Mouse (Mus musculus) limb, embryonic 10.5 days (tissue): ENCODE results near the gene Rasa4. TPM values are rescaled to one million over a fixed set of nuclear protein-coding genes. Genes with fewer than 3 reads are reported as not detected.
"Not testable (repeated sequence)": the region's sequence is repeated elsewhere in the genome, so short reads cannot be mapped to it uniquely, and the experiment has no call there.

Experiments
- DNase-seq: peaks from one replicate; pipeline ENCODE4 v3.0.0-alpha.2; 2017; ENCODE audit warnings: low spot score
- H3K27ac ChIP-seq: fragments of 300-500 bp; sonication (generic); 2 replicates; pipeline ENCODE4 v1.5.1; 2016; ENCODE audit warnings: mild to moderate bottlenecking
- H3K27me3 ChIP-seq: fragments of 300-500 bp; sonication (generic); 2 replicates; pipeline ENCODE4 v1.6.1; 2016; ENCODE audit warnings: low read depth, mild to moderate bottlenecking; ENCODE audit not compliant: poor library complexity, severe bottlenecking
- H3K36me3 ChIP-seq: fragments of 300-500 bp; sonication (generic); 2 replicates; pipeline ENCODE4 v1.6.1; 2016; ENCODE audit warnings: mild to moderate bottlenecking, moderate library complexity
- H3K4me1 ChIP-seq: fragments of 300-500 bp; sonication (generic); 2 replicates; pipeline ENCODE4 v1.6.1; 2016
- H3K4me3 ChIP-seq: fragments of 300-500 bp; sonication (generic); 2 replicates; pipeline ENCODE4 v1.5.1; 2016; ENCODE audit warnings: mild to moderate bottlenecking, moderate library complexity
- H3K9me3 ChIP-seq: fragments of 300-500 bp; sonication (generic); replicated peaks from 2 replicates; pipeline ENCODE4 v1.6.1; 2016; ENCODE audit warnings: mild to moderate bottlenecking
- WGBS: fragments of 180-500 bp; shearing (Covaris S2); methylation state at CpG from one replicate; pipeline ENCODE4 v1.1.7; 2016; 5-methylcytosine and 5-hydroxymethylcytosine counted together
- polyA plus RNA-seq: library from polyadenylated mRNA; unstranded; fragments of >200 nt; fragmentation: Nextera tagmentation; extraction: Ambion mirVana; gene quantifications from 2 replicates; pipeline ENCODE4 v1.2.1, GENCODE M21; 2016

Gene Rasa4
- polyA plus RNA-seq, 1 experiment from 2014 or later, result 2.4 TPM

DNA sequence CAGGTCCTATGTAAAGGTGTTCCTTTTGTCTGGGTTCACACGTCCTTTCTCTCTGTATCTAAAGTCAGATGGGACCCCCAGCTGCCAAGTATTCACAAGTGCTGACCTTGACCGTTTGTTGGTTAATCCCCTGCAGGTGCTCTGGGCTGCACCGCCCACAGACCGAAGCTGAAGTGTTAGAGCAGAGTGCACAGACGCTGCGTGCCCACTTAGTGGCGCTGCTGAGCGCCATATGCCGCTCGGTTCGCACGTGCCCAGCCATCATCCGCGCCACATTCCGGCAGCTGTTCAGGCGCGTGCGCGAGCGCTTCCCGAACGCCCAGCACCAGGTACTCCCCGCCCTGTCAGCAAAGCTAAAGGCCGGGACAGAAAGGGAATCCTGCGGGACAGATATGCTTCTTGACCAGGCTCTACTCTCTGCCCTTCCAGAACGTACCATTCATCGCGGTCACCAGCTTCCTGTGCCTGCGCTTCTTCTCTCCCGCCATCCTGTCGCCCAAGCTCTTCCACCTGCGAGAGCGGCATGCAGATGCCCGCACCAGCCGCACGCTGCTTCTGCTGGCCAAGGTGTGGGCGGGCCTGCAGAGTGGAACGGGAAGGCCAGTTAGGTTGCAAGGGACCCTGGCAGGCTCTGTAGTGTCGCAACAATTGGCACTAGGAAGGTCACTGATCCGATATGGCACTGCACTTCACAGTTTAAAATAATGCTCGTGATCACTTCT is 18.5 kb downstream of the Rasa4 start:
- Histone ChIP-seq H3K9me3 (no peaks in the 10 kb centered on the region), H3K4me1 (peaks cover 15% of the 10 kb centered on the region), H3K36me3 (no peaks in the 10 kb centered on the region), H3K27ac (no peak overlapping the region), H3K4me3 (peak overlapping the region; percentile 42), H3K27me3 (peaks cover 35% of the 10 kb centered on the region)
- WGBS, result 8% methylated on average over 41 of the region's 41 CpGs
- peak; percentile 82 for DNase-seq

DNA sequence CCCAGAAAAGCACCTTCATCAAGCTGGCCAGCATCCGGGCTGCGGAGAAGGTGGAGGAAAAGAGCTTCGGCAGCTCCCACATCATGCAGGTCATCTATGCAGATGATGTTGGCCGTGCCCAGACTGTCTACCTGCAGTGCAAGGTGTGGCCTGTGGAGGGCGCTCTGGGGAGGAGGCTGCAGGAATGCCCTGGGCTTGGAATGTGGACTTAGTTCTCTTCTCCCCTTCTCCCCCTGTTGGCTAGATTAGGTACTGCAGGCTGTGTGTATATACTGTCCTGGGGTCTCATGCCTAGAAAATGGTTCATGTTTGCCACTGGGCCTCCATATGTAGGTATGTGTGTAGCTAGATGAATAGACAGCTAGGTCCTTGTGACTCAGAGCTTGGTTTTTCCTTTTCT is 20.8 kb downstream of the Rasa4 start:
- peaks cover 15% of the 10 kb centered on the region for H3K4me1 ChIP-seq
- H3K4me3 ChIP-seq, result no peak overlapping the region
- DNase-seq, result no peak
- 85% methylated on average over 5 of the region's 5 CpGs for WGBS
- no peak overlapping the region for H3K27ac ChIP-seq
- peaks cover 35% of the 10 kb centered on the region for H3K27me3 ChIP-seq
- no peaks in the 10 kb centered on the region for H3K9me3 ChIP-seq
- H3K36me3 ChIP-seq, result no peaks in the 10 kb centered on the region

DNA sequence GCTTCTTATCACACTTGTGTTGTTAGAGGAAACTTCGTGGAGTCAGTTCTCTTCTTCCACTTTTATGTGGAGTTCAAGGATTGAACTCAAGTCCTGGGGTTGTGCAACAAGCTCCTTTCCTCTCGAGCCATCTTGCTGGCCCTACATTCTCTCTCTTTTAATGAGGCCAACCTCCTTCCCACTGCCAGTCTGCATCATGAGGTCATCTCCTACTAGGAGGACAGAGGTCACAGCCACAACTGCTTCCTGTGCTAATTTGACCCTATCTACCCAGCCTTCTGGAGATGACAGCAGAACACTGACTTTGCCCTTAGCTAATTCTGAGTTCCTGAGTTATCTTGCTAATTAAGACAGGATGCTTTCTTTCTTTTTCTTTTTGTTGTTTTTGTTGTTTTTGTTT is 24.8 kb downstream of the Rasa4 start:
- no peak overlapping the region for H3K4me3 ChIP-seq
- WGBS, result 60% methylated on average over 2 of the region's 2 CpGs
- DNase-seq, result no peak

DNA sequence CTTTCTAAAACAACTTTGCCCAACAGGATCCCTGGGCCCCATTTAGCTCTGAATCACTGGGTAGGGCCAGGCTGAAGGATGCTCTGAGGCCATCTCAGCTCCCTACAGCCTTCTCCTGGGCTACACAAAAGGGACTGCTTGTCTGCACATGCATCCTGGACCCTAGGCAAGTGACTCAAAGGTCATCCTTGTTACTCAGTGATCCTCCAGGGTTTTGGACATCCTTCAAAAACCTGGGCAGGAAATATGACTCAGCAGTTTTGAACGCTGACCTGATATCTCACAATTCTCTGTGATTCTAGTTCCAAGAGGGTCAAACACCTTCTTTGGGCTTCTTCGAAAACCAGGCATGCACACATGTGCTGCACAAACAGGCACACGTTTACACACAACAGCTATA is 25.3 kb downstream of the Rasa4 start:
- Histone ChIP-seq H3K9me3 (no peaks in the 10 kb centered on the region), H3K27ac (no peak overlapping the region), H3K4me3 (no peak overlapping the region), H3K27me3 (peaks cover 5% of the 10 kb centered on the region; the same call in 1 of the 2 replicates), H3K4me1 (no peaks in the 10 kb centered on the region; the same call in 1 of the 2 replicates), H3K36me3 (0 out of 2 replicates have a peak, but pooled peaks cover under 1% of the 10 kb centered on the region)
- 87% methylated on average over 3 of the region's 3 CpGs for whole genome bisulfite sequencing
- no peak for DNase-seq

More for the DNA sequence above, 24.8 kb downstream of the Rasa4 start:
- H3K27ac ChIP-seq, result no peak overlapping the region
- H3K9me3 ChIP-seq, result no peaks in the 10 kb centered on the region
- H3K36me3 ChIP-seq, result no peaks in the 10 kb centered on the region
- no peaks in the 10 kb centered on the region; the same call in 1 of the 2 replicates for H3K4me1 ChIP-seq
- peaks cover 11% of the 10 kb centered on the region for H3K27me3 ChIP-seq

DNA sequence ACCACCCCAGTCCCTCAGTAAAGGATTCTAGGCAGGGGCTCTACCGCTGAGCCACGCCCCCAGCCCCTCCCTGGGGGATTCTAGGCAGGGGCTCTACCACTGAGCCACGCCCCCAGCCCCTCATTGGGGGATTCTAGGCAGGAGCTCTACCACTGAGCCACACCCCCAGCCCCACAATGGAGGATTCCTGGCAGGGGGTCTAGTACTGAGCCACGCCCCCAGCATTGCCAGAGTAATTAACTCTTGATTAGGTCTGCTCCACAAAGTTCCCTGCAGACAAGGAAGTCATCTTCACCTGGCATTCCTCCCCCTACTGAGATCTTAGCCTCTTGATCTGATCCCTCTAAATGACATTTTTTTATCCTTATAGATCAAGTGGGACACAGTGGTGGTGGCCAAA is 29.8 kb downstream of the Rasa4 start:
- H3K4me3 ChIP-seq, H3K9me3 ChIP-seq, H3K36me3 ChIP-seq, DNase-seq, H3K27me3 ChIP-seq, H3K27ac ChIP-seq: not testable (repeated sequence)
- peaks cover 23% of the 10 kb centered on the region for H3K4me1 ChIP-seq
- 44% methylated on average over 4 of the region's 4 CpGs for WGBS

DNA sequence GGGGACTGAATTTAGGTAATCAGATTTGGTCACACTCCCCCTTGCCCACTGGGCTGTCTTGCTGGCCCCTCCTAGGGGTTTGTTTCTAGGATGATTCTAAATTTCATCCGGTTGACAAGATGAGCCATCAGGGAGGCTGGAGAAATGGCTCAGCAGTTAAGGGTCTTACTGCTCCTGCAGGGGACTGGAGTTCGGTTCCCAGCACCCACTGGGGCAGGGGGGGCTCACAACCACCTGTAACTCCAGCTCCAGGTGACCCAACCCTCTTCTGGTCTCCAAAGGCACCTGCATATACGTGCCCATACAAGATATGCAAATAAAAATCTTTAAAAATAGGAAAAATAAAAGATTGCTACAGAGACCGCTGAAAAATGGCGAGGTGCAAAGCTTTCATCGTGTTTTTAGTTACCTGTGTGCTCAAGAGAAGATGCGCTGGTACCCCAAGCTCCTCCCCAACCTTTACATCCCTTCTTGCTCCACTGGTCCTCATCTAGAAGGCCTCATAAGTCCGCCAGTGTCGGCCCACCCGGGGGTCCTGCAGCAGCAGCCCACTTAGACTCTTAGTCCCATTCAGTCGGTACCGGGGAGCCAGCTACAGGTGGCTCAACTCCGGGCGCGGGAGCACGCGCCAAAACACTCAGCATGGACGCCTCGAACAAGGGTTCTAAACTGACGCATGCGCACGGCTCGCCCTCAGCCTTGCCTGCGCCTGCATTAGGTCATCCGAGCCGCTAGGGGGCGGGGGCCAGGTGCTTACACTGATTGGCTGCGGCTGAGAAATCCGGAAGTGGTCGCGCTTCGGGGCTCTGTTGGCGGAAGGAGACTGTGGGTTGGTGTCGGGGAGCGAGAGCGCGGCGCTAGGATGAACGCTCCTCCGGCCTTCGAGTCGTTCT is 32.4 kb downstream of the Rasa4 start, which contains the start of gene Polr2j:
Polr2j (plus strand) TSS at position 741 of the 893 bp plus-strand sequence.
- H3K4me1 ChIP-seq, result peaks cover 23% of the 10 kb centered on the region
- H3K36me3 ChIP-seq, result peaks cover 34% of the 10 kb centered on the region
- peak within 1 kb of the TSS; percentile 91 for H3K4me3 ChIP-seq
- peak; percentile 100 for DNase-seq
- WGBS, result 3% methylated on average over 42 of the region's 42 CpGs
- H3K27ac ChIP-seq, result peak within 1 kb of the TSS; percentile 88
- H3K9me3 ChIP-seq, result no peaks in the 10 kb centered on the region
- no peaks in the 10 kb centered on the region for H3K27me3 ChIP-seq

DNA sequence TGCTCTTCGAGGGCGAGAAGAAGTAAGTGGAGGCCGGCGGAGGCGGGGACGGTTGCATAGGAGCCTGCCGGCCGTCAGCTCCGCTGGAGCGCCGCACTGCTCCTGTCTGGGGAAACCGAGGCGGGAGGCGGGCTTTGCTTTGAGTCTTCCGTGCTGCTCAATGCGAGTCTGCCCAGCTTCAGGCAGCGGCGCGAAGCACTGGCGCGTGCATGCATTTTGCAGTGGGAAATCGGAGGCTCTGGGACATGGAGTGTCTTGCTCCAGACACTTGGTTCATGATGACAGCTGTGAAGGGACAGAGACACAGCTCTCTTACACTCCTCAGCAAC is 33.0 kb downstream of the Rasa4 start:
- peak overlapping the region; percentile 88 for H3K27ac ChIP-seq

DNA sequence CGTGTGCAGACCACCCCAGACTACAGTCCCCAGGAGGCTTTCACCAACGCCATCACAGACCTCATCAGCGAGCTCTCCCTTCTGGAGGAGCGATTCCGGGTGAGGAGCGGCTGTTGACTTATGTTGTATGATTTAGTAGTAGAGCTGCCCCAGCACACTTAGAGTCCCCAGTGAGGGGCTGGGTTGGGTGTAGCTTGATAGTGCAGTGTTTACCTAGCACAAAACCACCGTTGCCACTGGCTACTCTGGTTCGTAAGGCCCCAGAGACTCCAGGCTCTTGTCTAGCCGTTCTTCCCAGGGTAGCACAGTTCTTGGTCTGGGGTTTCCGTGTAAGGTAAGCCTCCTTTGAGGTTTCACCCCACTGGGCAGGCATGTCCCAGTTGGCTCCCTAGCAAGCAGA is 38.4 kb downstream of the Rasa4 start:
- Histone ChIP-seq H3K36me3 (peaks cover 87% of the 10 kb centered on the region), H3K4me1 (peaks cover 12% of the 10 kb centered on the region), H3K9me3 (no peaks in the 10 kb centered on the region), H3K27me3 (no peaks in the 10 kb centered on the region), H3K27ac (no peak overlapping the region), H3K4me3 (no peak overlapping the region)
- DNase-seq, result no peak
- 90% methylated on average over 10 of the region's 10 CpGs for whole genome bisulfite sequencing

More for the DNA sequence above, 33.0 kb downstream of the Rasa4 start:
- under 1% methylated on average over 22 of the region's 22 CpGs for WGBS
- Histone ChIP-seq H3K27me3 (no peaks in the 10 kb centered on the region), H3K9me3 (no peaks in the 10 kb centered on the region), H3K4me3 (peak overlapping the region; percentile 91), H3K4me1 (peaks cover 23% of the 10 kb centered on the region), H3K36me3 (peaks cover 40% of the 10 kb centered on the region)
- DNase-seq, result no peak

DNA sequence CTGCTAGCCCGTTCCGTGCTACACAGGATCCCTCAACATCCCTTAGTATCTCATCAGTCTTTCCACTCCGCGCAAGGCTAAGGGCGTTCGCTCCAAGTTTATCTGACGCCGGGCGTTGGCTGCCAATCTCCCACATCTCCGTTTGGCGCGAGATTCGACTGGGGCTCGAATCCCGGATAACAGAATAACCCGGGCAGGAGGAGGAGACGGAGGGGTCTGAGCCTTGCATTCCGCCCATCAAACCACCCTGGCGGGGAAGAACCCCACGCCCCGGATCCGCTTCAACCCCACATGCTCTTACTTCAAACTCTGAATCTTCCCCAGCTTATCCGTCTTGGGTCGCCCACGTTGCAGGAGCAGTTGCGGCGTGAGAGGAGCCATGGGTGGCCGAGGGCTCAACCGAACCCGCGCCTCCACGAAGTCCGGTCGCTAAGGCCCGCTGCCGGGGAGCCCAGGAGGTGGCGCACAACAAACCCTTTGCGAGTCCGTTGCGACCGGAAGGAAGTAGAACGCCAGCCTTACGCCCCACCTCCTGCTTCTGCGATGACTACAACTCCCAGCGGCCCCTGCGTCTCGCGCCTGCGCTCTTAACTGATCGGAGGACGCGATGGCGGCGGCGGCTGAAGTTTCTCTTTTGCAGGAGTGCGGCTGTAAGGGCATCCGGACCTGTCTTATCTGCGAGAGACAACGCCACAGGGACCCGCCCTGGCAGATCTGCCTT is 52.0 kb downstream of the Rasa4 start, which contains the start of the genes Lrwd1 and Alkbh4:
Lrwd1 (minus strand) TSS at position 504 of the 721 bp plus-strand sequence.
Alkbh4 (plus strand) TSS at position 576 of the 721 bp plus-strand sequence.
- H3K4me1 ChIP-seq, result peaks cover 22% of the 10 kb centered on the region
- peaks cover 65% of the 10 kb centered on the region for H3K36me3 ChIP-seq
- H3K27me3 ChIP-seq, result no peaks in the 10 kb centered on the region
- WGBS, result 1% methylated on average over 60 of the region's 60 CpGs
- no peaks in the 10 kb centered on the region for H3K9me3 ChIP-seq
- H3K4me3 ChIP-seq, result peak within 1 kb of the TSS; percentile 82
- peak within 1 kb of the TSS; percentile 86 for H3K27ac ChIP-seq
- DNase-seq, result peak; percentile 96

DNA sequence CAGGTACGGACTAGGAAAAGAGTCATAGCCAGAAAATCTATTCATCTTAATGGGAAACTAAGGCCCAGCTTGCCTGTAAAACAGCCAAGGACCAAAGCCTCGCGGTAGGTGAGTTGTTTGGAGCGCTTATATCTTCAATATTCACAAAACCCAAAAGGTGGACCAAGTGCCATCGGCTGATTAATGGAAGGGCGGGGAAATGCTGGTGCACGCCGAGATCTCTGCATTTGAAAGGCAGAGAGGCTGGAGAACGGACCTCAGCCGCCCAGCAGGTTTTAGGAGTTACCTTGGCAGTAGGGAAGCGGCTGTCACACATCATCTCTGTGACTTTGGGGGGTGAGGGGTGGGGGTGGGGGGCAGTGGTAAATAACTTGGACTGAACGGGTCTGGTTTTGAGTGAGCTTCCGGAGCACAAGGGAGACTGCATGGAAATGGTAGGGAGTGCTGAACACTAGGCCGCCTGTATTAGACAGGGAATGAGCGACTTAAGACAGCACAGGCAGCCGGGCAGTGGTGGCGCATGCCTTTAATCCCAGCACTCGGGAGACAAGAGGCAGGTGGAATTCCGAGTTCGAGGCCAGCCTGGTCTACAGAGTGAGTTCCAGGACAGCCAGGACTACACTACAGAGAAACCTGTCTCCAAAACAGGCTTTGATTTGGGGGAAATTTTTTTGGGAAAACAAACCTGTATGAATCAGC is 52.7 kb downstream of the Rasa4 start:
- H3K27ac ChIP-seq, result peak overlapping the region; percentile 86
- peaks cover 65% of the 10 kb centered on the region for H3K36me3 ChIP-seq
- peaks cover 22% of the 10 kb centered on the region for H3K4me1 ChIP-seq
- H3K9me3 ChIP-seq, result no peaks in the 10 kb centered on the region
- peak overlapping the region; percentile 82 for H3K4me3 ChIP-seq
- no peak for DNase-seq
- H3K27me3 ChIP-seq, result no peaks in the 10 kb centered on the region
- 11% methylated on average over 20 of the region's 20 CpGs for WGBS

DNA sequence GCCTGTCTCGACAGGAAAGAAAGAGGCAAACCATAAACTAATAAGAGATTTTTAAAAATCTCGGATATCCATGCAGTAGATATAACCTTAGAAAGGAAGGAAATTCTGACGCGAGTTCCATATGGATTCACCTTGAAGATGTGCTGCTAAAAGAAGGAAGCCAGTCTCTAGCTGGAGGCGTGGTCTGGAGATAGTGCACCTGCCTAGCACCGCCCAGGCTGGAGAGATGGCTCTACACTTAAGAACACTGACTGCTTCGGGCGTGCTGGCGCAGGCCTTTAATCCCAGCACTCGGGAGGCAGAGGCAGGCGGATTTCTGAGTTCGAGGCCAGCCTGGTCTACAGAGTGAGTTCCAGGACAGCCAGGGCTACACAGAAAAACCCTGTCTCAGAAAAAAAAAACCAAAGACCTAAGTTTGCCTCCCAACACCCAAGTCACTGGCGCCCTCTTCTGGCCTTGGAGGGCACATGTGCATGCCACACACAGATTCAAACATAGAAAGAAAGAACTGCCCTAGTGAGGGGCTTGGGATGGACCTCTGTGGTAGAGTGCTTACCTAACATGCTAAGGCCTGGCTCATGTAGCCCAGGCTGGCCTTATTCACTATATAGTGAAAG is 54.0 kb downstream of the Rasa4 start:
- H3K36me3 ChIP-seq, result peaks cover 62% of the 10 kb centered on the region
- WGBS, result 73% methylated on average over 13 of the region's 13 CpGs

DNA sequence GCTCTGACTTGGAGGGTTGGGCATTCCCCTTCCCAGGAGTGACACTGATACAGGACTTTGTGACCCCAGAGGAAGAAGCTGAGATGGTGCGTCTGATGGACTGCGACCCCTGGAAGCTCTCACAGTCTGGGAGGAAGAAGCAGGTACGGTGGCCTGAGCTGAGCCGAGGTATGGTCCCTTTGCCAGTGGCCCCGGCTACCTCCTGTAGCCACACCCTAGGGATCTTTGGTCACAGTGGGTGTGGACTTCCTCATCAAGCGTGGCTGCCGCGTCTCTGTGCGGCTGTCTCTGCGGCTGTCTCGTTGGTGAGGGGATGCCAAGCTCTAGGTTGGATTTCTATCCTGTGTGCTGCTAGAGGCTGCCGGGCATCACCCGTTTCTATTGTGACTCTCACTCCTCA is 55.7 kb downstream of the Rasa4 start:
- Histone ChIP-seq H3K27ac (no peak overlapping the region), H3K4me3 (no peak overlapping the region), H3K36me3 (peaks cover 46% of the 10 kb centered on the region), H3K4me1 (peaks cover 22% of the 10 kb centered on the region), H3K9me3 (no peaks in the 10 kb centered on the region), H3K27me3 (no peaks in the 10 kb centered on the region)
- DNase-seq, result no peak
- 96% methylated on average over 13 of the region's 13 CpGs for WGBS

More for the DNA sequence above, 54.0 kb downstream of the Rasa4 start:
- Histone ChIP-seq H3K4me1 (peaks cover 22% of the 10 kb centered on the region), H3K9me3 (no peaks in the 10 kb centered on the region), H3K27me3 (no peaks in the 10 kb centered on the region), H3K4me3 (no peak overlapping the region), H3K27ac (no peak overlapping the region)
- peak; percentile 47 for DNase-seq
